Mouse (Mus musculus) limb, embryonic 14.5 days (tissue): ENCODE results near the gene Ripply1. TPM values are rescaled to one million over a fixed set of nuclear protein-coding genes. Genes with fewer than 3 reads are reported as not detected.

Experiments used
- ATAC-seq: fragments of 200-750 bp; cut with Nextera tagmentation; 2 replicates; pipeline ENCODE4 v1.8.0; 2017; ENCODE audit warnings: low read depth, moderate number of reproducible peaks, moderate TSS enrichment; ENCODE audit not compliant: low FRiP score
- DNase-seq: peaks from one replicate; pipeline ENCODE4 v3.0.0-alpha.2; 2015; ENCODE audit warnings: low spot score
- H3K27ac ChIP-seq: fragments of 300-500 bp; sonication (generic); replicated peaks from 2 replicates; pipeline ENCODE4 v1.5.1; 2014; ENCODE audit warnings: low read depth, mild to moderate bottlenecking, low read length, moderate library complexity, mixed read lengths
- H3K27me3 ChIP-seq: fragments of 300-500 bp; sonication (generic); 2 replicates; pipeline ENCODE4 v1.6.1; 2014; ENCODE audit warnings: low read length, mixed read lengths; ENCODE audit not compliant: control insufficient read depth, insufficient read depth
- H3K36me3 ChIP-seq: fragments of 300-500 bp; sonication (generic); 2 replicates; pipeline ENCODE4 v1.6.1; 2014; ENCODE audit warnings: mild to moderate bottlenecking, low read length, moderate library complexity, mixed read lengths; ENCODE audit not compliant: control insufficient read depth, insufficient read depth
- H3K4me1 ChIP-seq: fragments of 300-500 bp; sonication (generic); 2 replicates; pipeline ENCODE4 v1.6.1; 2014; ENCODE audit warnings: antibody characterized with exemption, low read length, mixed read lengths; ENCODE audit not compliant: control insufficient read depth, insufficient read depth
- H3K4me2 ChIP-seq: fragments of 300-500 bp; sonication (generic); replicated peaks from 2 replicates; pipeline ENCODE4 v1.6.1; 2014; ENCODE audit warnings: low read depth, mild to moderate bottlenecking, low read length, moderate library complexity; ENCODE audit not compliant: severe bottlenecking
- H3K4me3 ChIP-seq: fragments of 300-500 bp; sonication (generic); replicated peaks from 2 replicates; pipeline ENCODE4 v1.5.1; 2014; ENCODE audit warnings: low read length
- H3K9ac ChIP-seq: fragments of 300-500 bp; sonication (generic); 2 replicates; pipeline ENCODE4 v1.6.1; 2014; ENCODE audit warnings: mild to moderate bottlenecking, low read depth, low read length, moderate library complexity; ENCODE audit not compliant: severe bottlenecking
- H3K9me3 ChIP-seq: fragments of 300-500 bp; sonication (generic); 2 replicates; pipeline ENCODE4 v1.6.1; 2016; ENCODE audit warnings: low read length; ENCODE audit not compliant: control insufficient read depth
- POLR2A ChIP-seq: fragments of 200-500 bp; IDR thresholded peaks from 2 replicates; pipeline ENCODE4 v1.8.0; 2012; ENCODE audit warnings: inconsistent platforms, mild to moderate bottlenecking, moderate library complexity, borderline replicate concordance; ENCODE audit not compliant: insufficient read depth, insufficient read length; ENCODE audit errors: extremely low read depth
- WGBS: fragments of 180-500 bp; shearing (Covaris S2); extraction: QIAGEN DNeasy Blood & Tissue Kit; methylation state at CpG from one replicate; pipeline ENCODE4 v1.1.7; 2014; 5-methylcytosine and 5-hydroxymethylcytosine counted together
- polyA plus RNA-seq, 2 experiments: library from polyadenylated mRNA; depleted of rRNA in 1 of 2; stranded (reverse) in 1 of 2; unstranded in 1 of 2; fragments of >200 nt; fragmentation: Nextera tagmentation in 1 of 2; extraction: Ambion mirVana in 1 of 2; gene quantifications; 2 replicates each; pipeline versions ENCODE4 v1.2.1 to v1.2.3; 2012 to 2014

Ripply1 gene
- polyA plus RNA-seq, 2 experiments, result 2.9 TPM; not detected in 1

DNA sequence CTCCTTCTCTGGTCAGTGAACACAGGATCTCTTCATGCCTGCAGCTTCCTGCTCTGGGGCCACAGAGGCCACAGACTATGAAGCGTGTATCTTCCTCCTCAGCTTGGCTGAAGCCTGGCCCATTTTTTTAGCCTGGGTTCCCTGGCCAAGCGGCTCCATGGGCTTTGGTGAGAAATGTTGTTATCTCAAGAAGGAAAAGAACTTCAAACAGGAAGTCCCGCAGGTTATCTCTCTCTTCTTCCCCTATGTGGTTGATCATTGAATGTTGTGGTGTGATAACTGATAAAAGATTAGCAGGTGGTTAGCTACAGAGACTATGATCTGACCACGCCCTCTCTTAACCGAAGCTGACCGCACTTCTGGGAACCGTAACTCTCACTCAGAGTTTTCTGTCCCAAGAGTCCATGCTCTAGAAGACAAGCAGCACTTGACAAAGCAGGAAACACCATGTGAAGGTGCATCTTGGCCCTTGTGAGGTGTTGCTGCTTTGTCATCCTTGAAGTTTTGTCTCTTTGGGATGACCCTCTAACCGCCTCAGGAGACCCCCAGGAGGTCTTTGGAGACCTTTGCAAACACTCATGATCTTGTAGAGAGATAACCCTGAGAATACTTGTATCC, 32.0 kb upstream of the Ripply1 start:
- no peak for TF ChIP-seq POLR2A
- DNase-seq (no peak), ATAC-seq (no peak)
- H3K4me1 ChIP-seq, result no peaks in the 10 kb centered on the region
- H3K4me3 ChIP-seq, result no peak overlapping the region
- no peaks in the 10 kb centered on the region for H3K27me3 ChIP-seq
- H3K27ac ChIP-seq, result no peak overlapping the region
- H3K9ac ChIP-seq, result no peak overlapping the region
- H3K36me3 ChIP-seq, result no peaks in the 10 kb centered on the region
- H3K4me2 ChIP-seq, result no peak overlapping the region
- H3K9me3 ChIP-seq, result no peaks in the 10 kb centered on the region
- 93% methylated on average over 8 of the region's 8 CpGs for WGBS

DNA sequence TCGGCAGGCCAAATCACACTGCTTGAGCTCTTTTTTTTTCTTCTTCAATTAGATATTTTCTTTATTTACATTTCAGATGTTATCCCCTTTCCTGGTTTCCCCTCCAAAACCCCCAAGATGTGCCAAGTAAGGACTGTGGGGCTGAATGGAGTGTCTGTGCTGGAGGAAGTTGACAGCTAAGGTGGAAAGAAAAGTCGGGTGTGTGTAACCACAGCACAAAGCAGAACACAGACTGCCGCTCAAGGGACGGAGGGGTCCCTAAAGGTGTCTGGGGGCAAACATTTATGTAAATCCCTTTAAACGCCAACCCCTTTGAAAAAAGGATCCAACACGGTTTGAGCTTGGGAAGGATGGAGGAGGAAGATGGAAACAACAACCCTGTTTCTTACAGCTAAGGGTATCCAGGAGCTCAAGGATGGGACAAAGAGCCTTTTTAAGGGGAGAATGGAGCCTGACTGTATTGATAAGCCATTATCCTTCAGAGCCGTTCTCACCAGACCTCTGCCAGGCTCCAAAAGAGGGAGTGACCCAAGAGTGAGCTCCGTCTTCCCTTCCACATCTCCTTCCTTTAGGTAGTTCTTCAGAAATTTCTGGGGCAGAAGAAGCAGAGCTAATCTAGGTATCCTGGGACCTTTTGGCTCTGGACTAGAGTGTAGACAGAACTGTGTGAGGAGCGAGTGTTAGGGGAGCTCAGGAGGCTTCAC, 31.3 kb upstream of the Ripply1 start:
- H3K4me1 ChIP-seq, result no peaks in the 10 kb centered on the region
- no peak overlapping the region for H3K4me3 ChIP-seq
- 75% methylated on average over 9 of the region's 9 CpGs for WGBS
- no peak overlapping the region for H3K27ac ChIP-seq
- DNase-seq (no peak), ATAC-seq (no peak)
- TF ChIP-seq POLR2A, result no peak
- no peak overlapping the region for H3K9ac ChIP-seq
- H3K27me3 ChIP-seq, result no peaks in the 10 kb centered on the region
- no peak overlapping the region for H3K4me2 ChIP-seq
- H3K36me3 ChIP-seq, result no peaks in the 10 kb centered on the region
- H3K9me3 ChIP-seq, result no peaks in the 10 kb centered on the region

DNA sequence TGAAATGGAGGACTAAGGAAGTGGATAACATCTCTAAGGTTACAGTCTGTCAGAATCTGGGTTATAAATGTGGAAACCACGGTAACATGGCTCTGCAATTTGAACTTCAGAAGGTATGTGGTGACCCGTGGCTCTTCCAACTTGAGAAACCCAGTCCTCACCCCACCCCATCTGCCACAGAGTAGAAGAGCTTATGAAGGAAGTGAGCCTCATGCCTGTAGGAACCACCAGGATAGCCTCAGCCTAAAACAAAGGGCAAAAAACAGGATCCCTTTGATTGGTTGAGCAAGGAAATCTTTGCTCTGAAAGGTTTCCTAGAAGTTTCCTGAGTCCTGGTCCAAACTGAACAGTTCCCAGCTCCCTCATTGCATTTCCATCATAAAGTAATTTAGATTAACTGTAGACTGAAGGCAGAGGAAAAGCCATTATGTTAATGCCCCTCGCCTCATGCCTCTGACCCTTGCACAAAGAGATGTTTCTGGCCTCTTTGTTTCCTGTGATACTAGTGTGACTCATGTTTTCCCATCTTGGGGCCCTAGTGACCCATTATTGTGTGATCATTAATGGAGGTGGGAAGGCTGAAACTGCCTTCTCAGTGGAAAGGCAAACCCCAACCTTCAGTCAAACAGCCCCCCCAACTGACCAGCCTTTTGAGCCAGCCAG, 30.6 kb upstream of the Ripply1 start:
- Histone ChIP-seq H3K36me3 (no peaks in the 10 kb centered on the region), H3K4me2 (no peak overlapping the region), H3K9me3 (no peaks in the 10 kb centered on the region), H3K4me3 (no peak overlapping the region), H3K27me3 (no peaks in the 10 kb centered on the region), H3K4me1 (no peaks in the 10 kb centered on the region), H3K9ac (no peak overlapping the region), H3K27ac (no peak overlapping the region)
- DNase-seq (no peak), ATAC-seq (no peak)
- no peak for TF ChIP-seq POLR2A
- WGBS, result 72% methylated on average over 3 of the region's 3 CpGs

DNA sequence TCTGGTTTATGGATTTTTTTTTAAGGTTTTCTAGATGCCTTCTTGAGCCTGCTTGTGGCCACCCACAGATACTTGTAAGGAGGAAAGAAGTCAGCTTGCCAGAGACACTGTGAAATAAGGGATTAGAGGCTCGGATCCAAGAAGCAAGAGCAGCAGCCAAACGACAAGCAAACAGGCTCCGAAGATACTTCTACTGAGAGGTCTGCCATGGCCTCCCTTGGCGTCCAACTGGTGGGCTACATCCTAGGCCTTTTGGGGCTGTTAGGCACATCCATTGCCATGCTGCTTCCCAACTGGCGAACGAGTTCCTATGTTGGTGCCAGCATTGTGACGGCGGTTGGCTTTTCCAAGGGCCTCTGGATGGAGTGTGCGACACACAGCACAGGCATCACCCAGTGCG, 26.3 kb upstream of the Ripply1 start:
- Histone ChIP-seq H3K9me3 (no peaks in the 10 kb centered on the region), H3K4me3 (no peak overlapping the region), H3K36me3 (no peaks in the 10 kb centered on the region), H3K4me2 (no peak overlapping the region), H3K27ac (no peak overlapping the region), H3K9ac (no peak overlapping the region), H3K27me3 (no peaks in the 10 kb centered on the region), H3K4me1 (no peaks in the 10 kb centered on the region)
- WGBS, result 84% methylated on average over 10 of the region's 10 CpGs
- DNase-seq (no peak), ATAC-seq (no peak)
- no peak for TF ChIP-seq POLR2A

DNA sequence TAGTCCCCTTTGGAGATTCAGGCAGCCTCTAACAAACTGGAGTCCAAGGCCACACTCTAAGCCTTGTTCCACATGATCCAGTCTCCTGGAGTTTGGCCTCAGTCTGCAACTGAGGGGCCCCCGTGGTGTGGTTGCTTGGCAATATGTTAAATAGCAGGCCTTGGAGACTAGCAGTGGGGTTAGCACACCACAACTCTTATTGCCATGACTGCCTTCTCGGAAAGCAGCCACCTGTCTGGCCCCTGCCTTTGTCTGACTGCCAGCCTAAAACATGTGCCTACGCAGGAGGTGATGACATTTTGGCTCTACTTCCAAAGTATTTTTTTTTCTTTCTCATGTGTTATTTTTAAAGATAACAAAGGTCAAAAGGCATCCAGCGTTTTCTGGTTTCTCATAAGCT, 25.9 kb upstream of the Ripply1 start:
- Histone ChIP-seq H3K27ac (no peak overlapping the region), H3K4me2 (no peak overlapping the region), H3K36me3 (no peaks in the 10 kb centered on the region), H3K4me1 (no peaks in the 10 kb centered on the region), H3K9ac (no peak overlapping the region), H3K27me3 (no peaks in the 10 kb centered on the region), H3K9me3 (no peaks in the 10 kb centered on the region), H3K4me3 (no peak overlapping the region)
- ATAC-seq (peak; percentile 23; the same call in 1 of the 2 replicates), DNase-seq (peak; percentile 28)
- WGBS, result 55% methylated on average over 4 of the region's 4 CpGs
- no peak for TF ChIP-seq POLR2A
